Mouse (Mus musculus) kidney, postnatal 0 days (tissue): ENCODE data around the gene Bglap. TPM values are rescaled to one million over a fixed set of nuclear protein-coding genes. Genes with fewer than 3 reads are reported as not detected.
A peak's percentile ranks its signal among the peaks of the same experiment; 100 is the strongest.

Experiments
- ATAC-seq: fragments of 200-750 bp; cut with Nextera tagmentation; replicated peaks from 2 replicates; pipeline ENCODE4 v1.8.0; 2017; ENCODE audit warnings: low read depth, moderate number of reproducible peaks, moderate TSS enrichment, moderate library complexity; ENCODE audit not compliant: low FRiP score
- DNase-seq: peaks from one replicate; pipeline ENCODE4 v3.0.0-alpha.2; 2016; ENCODE audit warnings: low spot score
- H3K27ac ChIP-seq: fragments of 300-500 bp; sonication (generic); 2 replicates; pipeline ENCODE4 v1.5.1; 2014; ENCODE audit warnings: mild to moderate bottlenecking
- H3K27me3 ChIP-seq: fragments of 300-500 bp; sonication (generic); 2 replicates; pipeline ENCODE4 v1.6.1; 2014; ENCODE audit warnings: low read length, mixed read lengths; ENCODE audit not compliant: insufficient read depth
- H3K36me3 ChIP-seq: fragments of 300-500 bp; sonication (generic); 2 replicates; pipeline ENCODE4 v1.6.1; 2014; ENCODE audit warnings: low read length, mixed read lengths; ENCODE audit not compliant: insufficient read depth
- H3K4me1 ChIP-seq: fragments of 300-500 bp; sonication (generic); replicated peaks from 2 replicates; pipeline ENCODE4 v1.6.1; 2014; ENCODE audit warnings: antibody characterized with exemption, low read length, mixed read lengths; ENCODE audit not compliant: insufficient read depth
- H3K4me2 ChIP-seq: fragments of 300-500 bp; sonication (generic); 2 replicates; pipeline ENCODE4 v1.6.1; 2014; ENCODE audit warnings: mild to moderate bottlenecking, low read length, moderate library complexity, mixed read lengths
- H3K4me3 ChIP-seq: fragments of 300-500 bp; sonication (generic); replicated peaks from 2 replicates; pipeline ENCODE4 v1.5.1; 2014; ENCODE audit warnings: low read depth, low read length
- H3K9ac ChIP-seq: fragments of 300-500 bp; sonication (generic); 2 replicates; pipeline ENCODE4 v1.6.1; 2014; ENCODE audit warnings: low read depth, low read length
- H3K9me3 ChIP-seq: fragments of 300-500 bp; sonication (generic); replicated peaks from 2 replicates; pipeline ENCODE4 v1.6.1; 2016; ENCODE audit warnings: low read length, inconsistent platforms, mixed read lengths
- CTCF ChIP-seq: IDR thresholded peaks from 2 replicates; pipeline ENCODE4 v1.5.1; 2016; ENCODE audit warnings: antibody characterized with exemption, low read depth, mild to moderate bottlenecking, moderate library complexity
- WGBS: fragments of 180-500 bp; shearing (Covaris S2); extraction: QIAGEN DNeasy Blood & Tissue Kit; methylation state at CpG from one replicate; pipeline ENCODE4 v1.1.7; 2014; 5-methylcytosine and 5-hydroxymethylcytosine counted together
- polyA plus RNA-seq: library from polyadenylated mRNA; unstranded; fragments of >200 nt; fragmentation: Nextera tagmentation; extraction: Ambion mirVana; gene quantifications from 2 replicates; pipeline ENCODE4 v1.2.1, GENCODE M21; 2015

Gene Bglap
- polyA plus RNA-seq, 1 experiment from 2014 or later: not detected

- H3K4me3 ChIP-seq: peak overlapping the region; percentile 58
- 17% methylated on average over 7 of the region's 7 CpGs for WGBS
- H3K4me1 ChIP-seq: 0 out of 2 replicates have a peak, but pooled peaks cover 20% of the 10 kb centered on the region
- H3K27ac ChIP-seq: peak overlapping the region; percentile 97
- no peak for ATAC-seq
- H3K9ac ChIP-seq: no peak overlapping the region
- peak; percentile 7 for DNase-seq
- peaks cover 17% of the 10 kb centered on the region for H3K36me3 ChIP-seq
- no peak for TF ChIP-seq CTCF
- H3K27me3 ChIP-seq: no peaks in the 10 kb centered on the region
- no peaks in the 10 kb centered on the region for H3K9me3 ChIP-seq
- H3K4me2 ChIP-seq: peak overlapping the region; percentile 63
These were observed 26.4 kb upstream of the Bglap start for GRCm38 (mm10) chr3:88410645-88411031.

DNA sequence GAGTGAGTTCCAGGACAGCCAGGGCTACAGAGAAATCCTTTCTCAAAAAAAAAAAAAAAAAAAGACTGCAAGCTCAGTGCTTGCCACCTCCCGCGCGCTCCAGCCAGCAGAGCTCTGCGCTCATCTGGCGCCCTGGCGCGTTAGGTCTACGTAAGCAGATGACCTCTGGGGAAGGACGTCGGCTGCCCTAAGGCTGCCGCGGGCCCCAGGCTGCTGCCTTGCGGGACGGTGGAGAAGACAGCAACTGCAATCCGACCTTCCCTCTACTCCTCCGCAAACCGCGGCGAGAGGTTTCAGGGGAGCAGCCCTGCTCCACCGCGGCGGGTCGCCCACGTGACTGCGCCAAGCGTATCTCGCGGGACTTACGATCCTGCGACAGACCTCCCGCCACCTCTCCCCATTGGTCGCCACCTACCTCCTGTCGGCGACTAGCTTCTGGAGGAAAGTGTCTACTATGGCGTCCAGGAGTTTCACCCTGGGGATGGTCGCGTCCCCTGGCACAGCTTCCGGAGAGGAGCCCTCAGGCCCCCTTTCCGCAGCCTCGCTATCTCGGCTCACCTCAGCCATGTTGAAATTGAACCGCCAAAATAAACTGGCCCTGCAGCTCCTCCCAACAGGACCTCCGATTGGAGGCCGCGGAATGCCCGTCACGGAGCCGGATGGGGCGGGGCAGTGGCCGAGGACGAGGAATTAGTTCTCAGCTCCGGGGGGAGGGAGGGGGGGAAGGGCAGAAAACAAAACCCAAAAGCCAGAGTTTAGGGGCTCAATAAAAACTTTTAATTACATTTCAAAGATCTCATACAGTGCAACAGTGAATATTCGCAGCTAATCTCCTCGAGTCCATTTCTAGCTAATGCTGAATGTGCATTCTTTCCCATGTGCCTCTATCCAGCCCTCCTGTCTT is 25.7 kb upstream of the Bglap start, which contains the start of gene Pmf1:
TSS of gene Pmf1 (minus strand) at position 591 of the 904 bp plus-strand sequence.
- Histone ChIP-seq H3K36me3 (peaks cover 11% of the 10 kb centered on the region; the same call in 1 of the 2 replicates), H3K9ac (peak within 1 kb of the TSS; percentile 84), H3K27me3 (no peaks in the 10 kb centered on the region), H3K4me2 (peak within 1 kb of the TSS; percentile 63), H3K4me3 (peak within 1 kb of the TSS; percentile 58), H3K4me1 (0 out of 2 replicates have a peak, but pooled peaks cover 20% of the 10 kb centered on the region), H3K9me3 (no peaks in the 10 kb centered on the region), H3K27ac (peak within 1 kb of the TSS; percentile 97)
- WGBS: under 1% methylated on average over 54 of the region's 54 CpGs
- ATAC-seq (peak; percentile 93), DNase-seq (peak; percentile 96)
- no peak for TF ChIP-seq CTCF

GRCm38 (mm10) chr3:88408953-88409352 is 24.7 kb upstream of the Bglap start:
- no peak for ATAC-seq
- H3K36me3 ChIP-seq: 0 out of 2 replicates have a peak, but pooled peaks cover 11% of the 10 kb centered on the region
- WGBS: 40% methylated on average over 5 of the region's 5 CpGs

DNA sequence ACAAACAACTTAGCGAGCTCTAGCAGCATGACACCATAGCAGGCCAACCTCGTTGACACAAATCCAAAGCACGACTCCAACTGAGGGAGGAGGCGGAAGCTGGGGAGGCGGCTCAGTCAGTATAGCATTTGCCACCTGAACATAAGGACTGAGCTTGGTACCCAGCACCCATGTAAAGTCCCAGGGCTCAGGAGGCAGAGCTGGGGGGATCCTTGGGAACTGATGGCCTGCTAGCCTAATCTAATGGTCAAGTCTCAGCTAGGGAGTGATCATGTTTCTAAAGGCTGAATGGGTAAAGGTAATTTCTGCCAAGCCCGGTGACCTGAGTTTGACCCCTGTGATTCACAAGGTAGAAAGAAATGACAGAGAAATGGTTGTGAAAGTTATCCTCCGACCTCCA is 23.3 kb upstream of the Bglap start:
- ATAC-seq: no peak
- H3K4me3 ChIP-seq: no peak overlapping the region
- H3K36me3 ChIP-seq: 0 out of 2 replicates have a peak, but pooled peaks cover 7% of the 10 kb centered on the region
- no peak for DNase-seq
- H3K9me3 ChIP-seq: no peaks in the 10 kb centered on the region
- H3K9ac ChIP-seq: no peak overlapping the region
- no peaks in the 10 kb centered on the region for H3K27me3 ChIP-seq
- TF ChIP-seq CTCF: no peak
- 45% methylated on average over 7 of the region's 7 CpGs for WGBS
- H3K4me1 ChIP-seq: 0 out of 2 replicates have a peak, but pooled peaks cover 20% of the 10 kb centered on the region
- no peak overlapping the region for H3K4me2 ChIP-seq
- no peak overlapping the region for H3K27ac ChIP-seq

More at GRCm38 (mm10) chr3:88408953-88409352, 24.7 kb upstream of the Bglap start:
- Histone ChIP-seq H3K4me2 (peak overlapping the region; percentile 63), H3K4me3 (peak overlapping the region; percentile 58; the same call in 1 of the 2 replicates), H3K4me1 (0 out of 2 replicates have a peak, but pooled peaks cover 20% of the 10 kb centered on the region), H3K27ac (peak overlapping the region; percentile 97; the same call in 1 of the 2 replicates), H3K27me3 (no peaks in the 10 kb centered on the region), H3K9ac (peak overlapping the region; percentile 84), H3K9me3 (no peaks in the 10 kb centered on the region)
- TF ChIP-seq CTCF: no peak
- DNase-seq: no peak

DNA sequence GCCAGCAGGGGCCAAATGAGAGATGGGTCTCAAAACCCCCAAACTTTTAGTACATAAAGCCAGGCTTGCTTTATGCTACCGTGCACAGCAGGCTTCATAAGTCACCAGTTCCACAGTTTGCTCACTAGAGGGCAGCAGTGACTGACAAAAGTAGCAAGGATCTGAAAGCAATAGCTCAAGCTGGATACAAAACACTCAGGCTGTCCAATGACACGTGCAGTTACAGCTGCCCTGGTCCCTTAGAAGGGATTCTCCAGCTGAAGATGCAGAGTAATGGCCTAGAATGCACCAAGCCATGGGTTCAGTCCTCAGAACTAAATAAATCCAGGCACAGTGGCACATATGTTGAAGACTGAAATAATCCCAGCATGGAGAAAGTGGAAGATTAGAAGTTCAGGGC is 22.8 kb upstream of the Bglap start:
- H3K4me2 ChIP-seq: no peak overlapping the region
- no peaks in the 10 kb centered on the region for H3K27me3 ChIP-seq
- DNase-seq (peak; percentile 96), ATAC-seq (no peak)
- no peak overlapping the region for H3K27ac ChIP-seq
- H3K9me3 ChIP-seq: no peaks in the 10 kb centered on the region
- 0% methylated on average over 2 of the region's 2 CpGs for WGBS
- H3K4me3 ChIP-seq: no peak overlapping the region
- 0 out of 2 replicates have a peak, but pooled peaks cover 5% of the 10 kb centered on the region for H3K36me3 ChIP-seq
- H3K4me1 ChIP-seq: 0 out of 2 replicates have a peak, but pooled peaks cover 20% of the 10 kb centered on the region
- no peak overlapping the region for H3K9ac ChIP-seq
- TF ChIP-seq CTCF: peak; percentile 92

- ATAC-seq (no peak), DNase-seq (no peak)
- Histone ChIP-seq H3K9ac (no peak overlapping the region), H3K27ac (no peak overlapping the region), H3K4me1 (0 out of 2 replicates have a peak, but pooled peaks cover 9% of the 10 kb centered on the region), H3K27me3 (no peaks in the 10 kb centered on the region), H3K4me2 (no peak overlapping the region), H3K9me3 (no peaks in the 10 kb centered on the region), H3K36me3 (0 out of 2 replicates have a peak, but pooled peaks cover 3% of the 10 kb centered on the region), H3K4me3 (no peak overlapping the region)
- WGBS: 85% methylated on average over 10 of the region's 10 CpGs
- no peak for TF ChIP-seq CTCF
These were observed 19.4 kb upstream of the Bglap start for GRCm38 (mm10) chr3:88403522-88404230.
